Mouse (Mus musculus): ENCODE data around the gene Gclc. TPM values are rescaled to one million over a fixed set of nuclear protein-coding genes. Genes with fewer than 3 reads are reported as not detected.

Gene Gclc
- polyA plus RNA-seq, 1 experiment from 2014 or later = 22.9 TPM

GRCm38 (mm10) chr9:77838586-77838985 is 84.3 kb downstream of the Gclc start:
- Histone ChIP-seq H3K27me3 (ENCODE audit: insufficient read depth, low read length) (no peaks in the 10 kb centered on the region), H3K9me3 (ENCODE audit: low read length) (no peaks in the 10 kb centered on the region), H3K4me3 (ENCODE audit: low read depth, low read length) (no peak overlapping the region), H3K9ac (replicated peaks) (no peak overlapping the region), H3K4me1 (ENCODE audit: insufficient read depth) (peaks cover 5% of the 10 kb centered on the region; the same call in 1 of the 2 replicates), H3K27ac (ENCODE audit: low read depth) (no peak overlapping the region), H3K4me2 (ENCODE audit: low read depth, low read length) (no peak overlapping the region), H3K36me3 (replicated peaks; ENCODE audit: insufficient read depth, low read length) (no peaks in the 10 kb centered on the region)
- WGBS (ENCODE audit: insufficient replicate concordance) = 68% methylated on average over 5 of the region's 5 CpGs
- ATAC-seq = no peak
- TF ChIP-seq EP300 (IDR thresholded peaks at IDR 0.05; ENCODE audit: low read depth) (no peak), CTCF (IDR thresholded peaks at IDR 0.05; ENCODE audit: low read depth) (no peak)
- no peak for DNase-seq

Other genes with a start within 250 kb of the Gclc start
- 1.2 and 1.5 TPM in 2 replicates for gene Lrrc1, start 209.7 kb upstream of the Gclc start, polyA plus RNA-seq (2015; fragmentation: Nextera tagmentation; extraction: Ambion mirVana)
- 0.06 and 0.67 TPM in 2 replicates for gene Klhl31, start 118.0 kb upstream of the Gclc start, polyA plus RNA-seq (2015; fragmentation: Nextera tagmentation; extraction: Ambion mirVana)
- 107 and 112 TPM in 2 replicates for gene Elovl5, start 162.8 kb downstream of the Gclc start, polyA plus RNA-seq (2015; fragmentation: Nextera tagmentation; extraction: Ambion mirVana)